Mouse (Mus musculus) small intestine, adult 2 months (tissue): ENCODE data around the gene Slc38a8.

Experiments used
- CTCF ChIP-seq: fragments of 200-500 bp; IDR thresholded peaks from 2 replicates; pipeline ENCODE4 v1.5.1; 2012; ENCODE audit warnings: low read depth, mild to moderate bottlenecking, control low read depth, inconsistent platforms, low read length, moderate library complexity, mixed read lengths; ENCODE audit not compliant: insufficient replicate concordance, insufficient read length; ENCODE audit errors: extremely low read depth
- POLR2A ChIP-seq: fragments of 200-500 bp; IDR thresholded peaks from 2 replicates; pipeline ENCODE4 v1.6.1; 2012; ENCODE audit warnings: low read depth, mild to moderate bottlenecking, control low read depth, inconsistent platforms, low read length, moderate library complexity

GRCm38 (mm10) chr8:119468091-119468490 is 33.4 kb downstream of the Slc38a8 start:
- no peak for TF ChIP-seq POLR2A
- TF ChIP-seq CTCF: no peak
